8 mouse cellular contexts compared by ENCODE assay signal in genomic region chr13:51748009-51748552, GRCm38 (mm10). TPM values are rescaled to one million over a fixed set of nuclear protein-coding genes. Genes with fewer than 3 reads are reported as not detected.
DNase-seq lines count a peak whose midpoint lies in the region; ATAC-seq lines count a peak whose summit lies in the region.

No protein-coding gene starts in this region.

- H3K4me1 ChIP-seq in midbrain, embryonic 10.5 days = peaks cover 22% of the 10 kb centered on the region
- H3K4me1 ChIP-seq in midbrain, embryonic 13.5 days (replicated peaks) = peaks cover 12% of the 10 kb centered on the region
- peaks cover 75% of the 10 kb centered on the region for H3K4me1 ChIP-seq in heart, embryonic 13.5 days

- H3K4me2 ChIP-seq in midbrain, embryonic 13.5 days (replicated peaks) = no peak overlapping the region
- H3K4me2 ChIP-seq in heart, embryonic 13.5 days = no peak overlapping the region

- no peak overlapping the region for H3K4me3 ChIP-seq in midbrain, embryonic 10.5 days
- no peak overlapping the region for H3K4me3 ChIP-seq in midbrain, embryonic 13.5 days (replicated peaks)
- H3K4me3 ChIP-seq in heart, embryonic 13.5 days = no peak overlapping the region

- no peaks in the 10 kb centered on the region for H3K36me3 ChIP-seq in midbrain, embryonic 10.5 days
- H3K36me3 ChIP-seq in midbrain, embryonic 13.5 days = no peaks in the 10 kb centered on the region
- no peaks in the 10 kb centered on the region for H3K36me3 ChIP-seq in heart, embryonic 13.5 days

- H3K27me3 ChIP-seq in midbrain, embryonic 10.5 days (ENCODE audit: low read depth, poor library complexity, severe bottlenecking) = no peaks in the 10 kb centered on the region
- H3K27me3 ChIP-seq in midbrain, embryonic 13.5 days = no peaks in the 10 kb centered on the region
- no peaks in the 10 kb centered on the region for H3K27me3 ChIP-seq in heart, embryonic 13.5 days (replicated peaks)

- ATAC-seq in midbrain, embryonic 13.5 days = no peak
- no peak; the same call in 1 of the 2 replicates for ATAC-seq in heart, embryonic 13.5 days (ENCODE audit: extremely low read depth, insufficient number of reproducible peaks, low FRiP score, low TSS enrichment)
- peak; percentile 90 for ATAC-seq in megakaryocyte progenitor cell, adult 5-6 weeks (replicated peaks; ENCODE audit: poor library complexity)

- H3K9me3 ChIP-seq in midbrain, embryonic 10.5 days (replicated peaks) = no peaks in the 10 kb centered on the region
- no peaks in the 10 kb centered on the region for H3K9me3 ChIP-seq in midbrain, embryonic 13.5 days
- no peaks in the 10 kb centered on the region for H3K9me3 ChIP-seq in heart, embryonic 13.5 days

- DNase-seq in midbrain, embryonic 10.5 days (ENCODE audit: low spot score) = no peak
- peak; percentile 56 for DNase-seq in c-Kit-negative CD71-positive TER-119-positive erythroid progenitor cells, embryonic 14.5 days (ENCODE audit: low read depth, low spot score)
- peak; percentile 73 to 84 for DNase-seq in kidney, postnatal 36 days
- DNase-seq in frontal cortex, postnatal 25 days (ENCODE audit: low spot score in 2 of 2) = no peak
- no peak for DNase-seq in left cerebral cortex, postnatal 14 days (ENCODE audit: low spot score in 2 of 2)

- no peak overlapping the region for H3K9ac ChIP-seq in midbrain, embryonic 13.5 days (replicated peaks)
- peak overlapping the region; percentile 34; the same call in 1 of the 2 replicates for H3K9ac ChIP-seq in heart, embryonic 13.5 days

- H3K27ac ChIP-seq in midbrain, embryonic 10.5 days (replicated peaks) = peak overlapping the region; percentile 57
- no peak overlapping the region for H3K27ac ChIP-seq in midbrain, embryonic 13.5 days
- no peak overlapping the region; the same call in 1 of the 2 replicates for H3K27ac ChIP-seq in heart, embryonic 13.5 days (replicated peaks)

- intact Hi-C loops in left cerebral cortex, postnatal 14 days (cut with DNase I) = no loop called here

- WGBS in midbrain, embryonic 10.5 days = 74% methylated on average over 12 of the region's 12 CpGs
- WGBS in midbrain, embryonic 13.5 days = 78% methylated on average over 12 of the region's 12 CpGs
- WGBS in heart, embryonic 13.5 days = 54% methylated on average over 12 of the region's 12 CpGs

RNA-seq across cellular contexts. Expression of gene Sema4d, which starts 45.5 kb away (rescaled TPM):
- polyA plus RNA-seq in midbrain, embryonic 10.5 days (2016; fragmentation: Nextera tagmentation; extraction: Ambion mirVana) = 5.6 and 5.9 TPM in 2 replicates
- polyA plus RNA-seq in midbrain, embryonic 13.5 days (2015; fragmentation: Nextera tagmentation; extraction: Ambion mirVana) = 7.1 and 7.8 TPM in 2 replicates
- polyA plus RNA-seq in heart, embryonic 13.5 days (2015; fragmentation: Nextera tagmentation; extraction: Ambion mirVana) = 13.0 and 13.9 TPM in 2 replicates
- 25.4 and 27.1 TPM in 2 replicates for total RNA-seq in megakaryocyte progenitor cell, adult 5-6 weeks (2015)
- 8.6 and 10.7 TPM in 2 replicates for total RNA-seq in megakaryocyte progenitor cell, adult 5-6 weeks (2017)
- total RNA-seq in left cerebral cortex, postnatal 14 days (2021) = 100 to 1,000 TPM in 1 of 2 experiments, 10 to 100 TPM in 1; 93.1 to 112 TPM

Comparison
In these comparisons a context has a peak if more than half of its experiments do, and no peak if none do; other contexts are left out.
1. DNase-seq: peak in c-Kit-negative CD71-positive TER-119-positive erythroid progenitor cells, embryonic 14.5 days (single experiment) and kidney, postnatal 36 days (2 of 2); none in midbrain, embryonic 10.5 days (single experiment), frontal cortex, postnatal 25 days (0 of 2) and left cerebral cortex, postnatal 14 days (0 of 2).